Mouse (Mus musculus) bone marrow, adult 2 months (tissue): ENCODE results near the gene Ank2.

Experiments used
- CTCF ChIP-seq: fragments of 200-500 bp; IDR thresholded peaks from 2 replicates; pipeline ENCODE4 v1.5.1; 2011; ENCODE audit warnings: low read length, control low read depth; ENCODE audit not compliant: control insufficient read depth, insufficient read depth
- POLR2A ChIP-seq: fragments of 200-500 bp; IDR thresholded peaks from 2 replicates; pipeline ENCODE4 v1.6.1; 2011; ENCODE audit warnings: low read depth, mild to moderate bottlenecking, control low read depth, low read length, borderline replicate concordance; ENCODE audit not compliant: control insufficient read depth

DNA sequence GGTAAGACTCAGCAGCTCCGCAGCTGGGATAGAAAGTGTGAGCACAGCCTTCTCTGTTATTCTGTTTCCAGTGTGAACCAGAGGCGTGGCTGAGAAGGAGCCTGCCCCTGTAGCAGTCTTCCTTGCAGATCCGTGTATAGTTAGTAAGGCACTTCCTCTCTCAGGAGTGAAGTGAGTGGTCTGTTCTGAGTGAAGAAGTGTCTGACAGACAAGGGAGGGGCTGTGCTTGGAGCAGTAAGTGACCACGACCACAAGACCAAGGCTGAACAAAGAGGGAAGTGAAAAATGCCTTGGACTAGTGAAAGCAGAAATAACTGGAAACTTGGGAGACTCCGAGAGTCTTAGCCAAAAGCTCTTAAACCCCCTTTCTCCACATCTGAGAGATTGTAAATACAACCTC is 143.9 kb downstream of the Ank2 start:
- TF ChIP-seq CTCF (no peak), POLR2A (no peak)
